Mouse (Mus musculus) intestine, postnatal 0 days (tissue): Measurements from ENCODE around the gene Nfya. TPM values are rescaled to one million over a fixed set of nuclear protein-coding genes. Genes with fewer than 3 reads are reported as not detected.

Experiments used
- ATAC-seq: fragments of 200-750 bp; cut with Nextera tagmentation; 2 replicates; pipeline ENCODE4 v1.8.0; 2017; ENCODE audit warnings: mild to moderate bottlenecking, moderate TSS enrichment, moderate library complexity
- H3K27ac ChIP-seq: fragments of 300-500 bp; sonication (generic); 2 replicates; pipeline ENCODE4 v1.5.1; 2014; ENCODE audit warnings: mild to moderate bottlenecking, low read depth, low read length, moderate library complexity
- H3K27me3 ChIP-seq: fragments of 300-500 bp; sonication (generic); replicated peaks from 2 replicates; pipeline ENCODE4 v1.6.1; 2014; ENCODE audit warnings: low read length, mixed read lengths; ENCODE audit not compliant: control insufficient read depth, insufficient read depth
- H3K36me3 ChIP-seq: fragments of 300-500 bp; sonication (generic); 2 replicates; pipeline ENCODE4 v1.6.1; 2014; ENCODE audit warnings: mild to moderate bottlenecking, moderate library complexity; ENCODE audit not compliant: control insufficient read depth, insufficient read depth
- H3K4me1 ChIP-seq: fragments of 300-500 bp; sonication (generic); replicated peaks from 2 replicates; pipeline ENCODE4 v1.6.1; 2014; ENCODE audit warnings: antibody characterized with exemption, low read length, mixed read lengths; ENCODE audit not compliant: control insufficient read depth, insufficient read depth
- H3K4me2 ChIP-seq: fragments of 300-500 bp; sonication (generic); replicated peaks from 2 replicates; pipeline ENCODE4 v1.6.1; 2014; ENCODE audit warnings: low read depth, mild to moderate bottlenecking, moderate library complexity
- H3K4me3 ChIP-seq: fragments of 300-500 bp; sonication (generic); 2 replicates; pipeline ENCODE4 v1.5.1; 2014; ENCODE audit warnings: low read depth, low read length
- H3K9ac ChIP-seq: fragments of 300-500 bp; sonication (generic); 2 replicates; pipeline ENCODE4 v1.6.1; 2014; ENCODE audit warnings: mild to moderate bottlenecking, low read depth, low read length
- H3K9me3 ChIP-seq: fragments of 300-500 bp; sonication (generic); 2 replicates; pipeline ENCODE4 v1.6.1; 2016; ENCODE audit warnings: mixed run types; ENCODE audit not compliant: control insufficient read depth
- CTCF ChIP-seq: sonication (generic); IDR thresholded peaks from 2 replicates; pipeline ENCODE4 v1.5.1; 2016; ENCODE audit warnings: low read depth, mild to moderate bottlenecking, control low read depth, antibody characterized with exemption, moderate library complexity
- whole genome bisulfite sequencing: fragments of 180-500 bp; shearing (Covaris S2); extraction: QIAGEN DNeasy Blood & Tissue Kit; methylation state at CpG from one replicate; pipeline ENCODE4 v1.1.7; 2014; 5-methylcytosine and 5-hydroxymethylcytosine counted together
- polyA plus RNA-seq: library from polyadenylated mRNA; unstranded; fragments of >200 nt; fragmentation: Nextera tagmentation; extraction: Ambion mirVana; gene quantifications from 2 replicates; pipeline ENCODE4 v1.2.1, GENCODE M21; 2015

Nfya gene
- polyA plus RNA-seq, 1 experiment from 2014 or later, result 3.8 TPM

DNA sequence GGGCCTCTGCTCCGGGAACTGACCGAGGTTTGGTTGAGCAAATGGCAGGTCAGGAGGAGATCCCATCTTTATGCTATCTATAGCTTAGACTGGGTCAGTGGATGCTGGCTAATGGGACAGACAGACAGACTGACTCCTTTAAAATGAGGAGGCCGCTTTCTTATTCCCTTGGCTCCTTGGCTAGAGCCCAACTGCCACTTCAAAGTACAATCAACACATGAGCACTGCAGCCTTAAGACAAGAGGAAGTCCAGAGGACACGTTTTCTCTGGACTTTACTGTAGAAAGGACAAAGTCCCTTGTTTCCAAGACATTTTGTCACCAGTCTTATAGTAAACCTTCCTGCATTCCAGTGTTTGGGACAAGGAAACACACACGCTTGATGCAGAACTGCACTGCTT is 18.3 kb downstream of the Nfya start:
- peak overlapping the region; percentile 58 for H3K27ac ChIP-seq
- WGBS, result 52% methylated on average over 5 of the region's 5 CpGs
- H3K9ac ChIP-seq, result no peak overlapping the region
- H3K36me3 ChIP-seq, result peaks cover 90% of the 10 kb centered on the region
- H3K4me2 ChIP-seq, result no peak overlapping the region
- no peak for TF ChIP-seq CTCF
- ATAC-seq, result peak; percentile 82
- H3K4me3 ChIP-seq, result no peak overlapping the region
- H3K4me1 ChIP-seq, result no peaks in the 10 kb centered on the region
- no peaks in the 10 kb centered on the region for H3K9me3 ChIP-seq
- no peaks in the 10 kb centered on the region for H3K27me3 ChIP-seq

DNA sequence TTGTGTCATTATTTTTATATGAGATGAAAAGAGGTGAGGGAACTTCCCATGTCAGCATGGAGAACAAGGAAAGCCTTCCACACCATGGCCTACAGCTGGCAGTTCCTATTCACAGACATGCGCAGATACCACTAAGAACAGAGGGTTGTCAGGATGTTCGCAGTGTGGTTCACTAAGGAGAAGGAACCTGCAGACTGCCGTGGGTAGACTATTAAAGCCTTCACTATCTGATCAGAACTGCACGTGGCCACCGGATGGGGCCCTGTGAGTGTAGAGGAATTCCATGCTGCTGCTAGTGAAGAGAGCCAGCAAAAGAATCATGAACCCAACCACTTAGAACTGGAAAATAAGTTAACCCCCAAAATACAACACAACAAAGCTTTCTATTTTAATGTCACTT is 20.3 kb downstream of the Nfya start:
- Histone ChIP-seq H3K4me1 (no peaks in the 10 kb centered on the region), H3K36me3 (peaks cover 74% of the 10 kb centered on the region), H3K9me3 (no peaks in the 10 kb centered on the region), H3K4me2 (no peak overlapping the region), H3K27me3 (no peaks in the 10 kb centered on the region), H3K4me3 (no peak overlapping the region), H3K9ac (no peak overlapping the region), H3K27ac (no peak overlapping the region)
- 76% methylated on average over 5 of the region's 5 CpGs for WGBS
- no peak for ATAC-seq
- no peak for TF ChIP-seq CTCF

DNA sequence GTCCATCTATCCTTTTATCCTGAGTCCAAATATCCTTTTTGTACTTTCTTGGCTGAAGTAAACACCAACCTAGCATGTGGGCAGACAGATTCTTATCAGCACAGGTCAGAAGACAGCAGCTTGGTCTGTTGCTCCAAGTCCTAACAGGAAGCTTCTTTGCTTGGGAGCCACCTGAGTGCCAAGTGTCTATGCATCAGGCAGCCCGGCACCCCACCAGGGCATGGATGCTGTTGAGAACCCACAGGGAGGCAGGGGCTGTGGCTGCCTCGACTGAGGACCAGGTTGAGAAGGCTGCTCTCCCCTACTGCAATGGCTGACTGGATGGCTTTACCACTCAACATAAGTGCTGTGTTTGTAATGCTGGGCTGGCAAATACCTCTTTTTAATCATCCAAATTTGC is 21.0 kb downstream of the Nfya start:
- no peaks in the 10 kb centered on the region for H3K9me3 ChIP-seq
- TF ChIP-seq CTCF, result no peak
- 92% methylated on average over 2 of the region's 2 CpGs for WGBS
- H3K4me1 ChIP-seq, result no peaks in the 10 kb centered on the region
- H3K27ac ChIP-seq, result no peak overlapping the region
- H3K4me3 ChIP-seq, result no peak overlapping the region
- H3K36me3 ChIP-seq, result peaks cover 67% of the 10 kb centered on the region
- ATAC-seq, result no peak
- H3K27me3 ChIP-seq, result no peaks in the 10 kb centered on the region
- no peak overlapping the region for H3K4me2 ChIP-seq
- no peak overlapping the region for H3K9ac ChIP-seq

DNA sequence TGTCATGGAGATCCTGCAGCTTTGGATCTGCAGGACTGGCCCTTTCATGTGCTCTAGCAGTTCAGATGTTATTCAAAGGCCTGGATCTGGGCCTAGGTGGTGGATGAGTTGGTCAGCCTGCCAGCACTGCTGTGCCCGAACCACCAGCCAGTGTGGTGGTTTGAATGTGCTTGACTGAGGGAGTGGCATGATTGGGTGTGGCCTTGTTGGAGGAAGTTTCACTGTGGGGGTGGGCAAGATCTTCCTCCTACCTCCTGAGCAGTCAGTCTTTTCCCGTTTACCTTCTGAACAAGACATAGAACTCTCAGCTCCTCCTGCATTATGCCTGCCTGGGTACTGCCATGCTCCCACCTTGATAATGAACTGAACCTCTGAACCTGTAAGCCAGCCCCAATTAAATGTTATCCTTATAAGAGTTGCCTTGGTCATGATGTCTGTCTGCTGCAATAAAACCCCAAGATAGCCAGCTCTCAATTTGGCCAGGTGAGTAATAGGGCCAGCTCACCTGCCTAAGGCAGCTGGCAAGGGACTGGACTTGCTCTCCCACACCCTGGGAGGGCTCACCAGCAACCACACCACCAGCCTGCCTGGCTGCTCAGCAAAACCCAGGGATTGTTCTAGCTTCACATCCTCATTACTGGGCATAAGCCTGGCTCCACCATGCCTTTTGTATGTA is 23.8 kb downstream of the Nfya start:
- Histone ChIP-seq H3K9me3 (no peaks in the 10 kb centered on the region), H3K4me1 (no peaks in the 10 kb centered on the region), H3K27ac (no peak overlapping the region; the same call in 1 of the 2 replicates), H3K4me3 (no peak overlapping the region), H3K4me2 (no peak overlapping the region), H3K9ac (no peak overlapping the region), H3K27me3 (no peaks in the 10 kb centered on the region), H3K36me3 (peaks cover 41% of the 10 kb centered on the region)
- no peak for TF ChIP-seq CTCF
- WGBS, result 61% methylated on average over 2 of the region's 2 CpGs
- ATAC-seq, result no peak; the same call in 1 of the 2 replicates

DNA sequence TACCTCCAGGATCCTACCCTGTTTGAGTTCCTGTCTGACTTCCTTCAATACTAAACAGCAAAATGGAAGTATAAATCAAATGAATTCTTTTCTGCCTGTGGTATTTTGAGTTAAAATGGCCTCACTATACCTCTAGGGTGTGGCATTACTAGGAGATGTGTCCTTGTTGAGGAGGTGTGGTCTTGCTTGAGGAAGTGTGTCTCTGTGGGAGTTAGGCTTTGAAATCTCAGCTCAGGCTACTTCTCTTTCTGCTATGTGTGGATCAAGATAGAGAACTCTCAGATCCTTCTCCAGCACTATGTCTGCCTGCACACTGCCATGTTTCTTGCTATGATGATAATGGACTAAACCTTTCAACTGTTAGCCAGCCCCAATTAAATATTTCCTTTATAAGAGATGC is 30.7 kb downstream of the Nfya start:
- Histone ChIP-seq H3K9ac (no peak overlapping the region), H3K27me3 (no peaks in the 10 kb centered on the region), H3K4me3 (no peak overlapping the region), H3K36me3 (no peaks in the 10 kb centered on the region), H3K27ac (no peak overlapping the region), H3K4me2 (no peak overlapping the region), H3K9me3 (no peaks in the 10 kb centered on the region), H3K4me1 (no peaks in the 10 kb centered on the region)
- no peak for TF ChIP-seq CTCF
- no peak for ATAC-seq

DNA sequence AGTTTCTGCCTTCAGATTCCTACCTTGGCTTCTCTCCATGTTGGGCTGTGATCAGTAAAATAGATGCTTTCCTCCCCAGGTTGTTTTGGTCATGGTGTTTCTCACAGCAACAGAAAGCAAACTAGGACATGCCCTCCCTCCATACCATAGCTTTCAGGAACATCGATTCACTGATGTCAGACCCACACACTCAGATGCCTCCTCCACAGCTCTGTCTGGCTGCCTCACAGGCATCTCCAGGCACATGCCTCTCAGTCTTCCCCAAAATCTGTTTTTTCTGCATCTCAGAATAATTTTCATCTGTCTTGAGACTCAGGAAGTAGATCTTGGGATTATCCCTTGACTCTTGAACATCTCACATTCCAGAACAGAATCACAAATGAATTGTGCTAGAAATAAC is 33.6 kb downstream of the Nfya start:
- Histone ChIP-seq H3K9me3 (no peaks in the 10 kb centered on the region), H3K27me3 (no peaks in the 10 kb centered on the region), H3K4me2 (no peak overlapping the region), H3K4me1 (no peaks in the 10 kb centered on the region), H3K9ac (no peak overlapping the region), H3K4me3 (no peak overlapping the region), H3K36me3 (no peaks in the 10 kb centered on the region), H3K27ac (no peak overlapping the region)
- WGBS, result 85% methylated on average over 1 of the region's 1 CpGs
- no peak for ATAC-seq
- TF ChIP-seq CTCF, result no peak

DNA sequence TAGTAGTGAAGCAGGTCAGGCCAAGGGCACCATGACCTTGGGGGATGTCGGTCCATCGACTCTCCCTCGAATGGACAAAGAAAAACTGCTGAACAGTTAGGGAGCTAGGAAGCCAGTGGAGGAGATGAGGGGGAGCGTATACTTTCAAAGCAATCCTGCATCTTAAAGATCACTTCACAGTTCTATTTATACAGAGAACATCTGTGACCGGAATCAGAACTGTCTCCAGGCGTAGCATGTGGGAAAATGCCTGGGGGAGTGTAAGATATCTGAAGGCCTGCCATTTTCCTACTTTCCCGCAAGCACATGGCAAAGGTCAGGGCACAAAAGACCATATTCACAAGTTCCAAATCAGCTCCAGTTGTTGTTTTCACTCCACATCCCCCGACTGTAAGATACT is 36.7 kb downstream of the Nfya start:
- Histone ChIP-seq H3K27ac (no peak overlapping the region), H3K27me3 (no peaks in the 10 kb centered on the region), H3K36me3 (no peaks in the 10 kb centered on the region), H3K9me3 (no peaks in the 10 kb centered on the region), H3K4me1 (no peaks in the 10 kb centered on the region), H3K9ac (no peak overlapping the region), H3K4me2 (no peak overlapping the region), H3K4me3 (no peak overlapping the region)
- WGBS, result 78% methylated on average over 8 of the region's 8 CpGs
- ATAC-seq, result no peak
- TF ChIP-seq CTCF, result no peak
